Comparison of ENCODE assay signal across 8 mouse cellular contexts in genomic region chr7:27933050-27933799, GRCm38 (mm10). TPM values are rescaled to one million over a fixed set of nuclear protein-coding genes. Genes with fewer than 3 reads are reported as not detected.
DNase-seq lines count a peak whose midpoint lies in the region; ATAC-seq lines count a peak whose summit lies in the region.

No protein-coding gene starts in this region.

- WGBS in midbrain, embryonic 16.5 days = 18% methylated on average over 7 of the region's 7 CpGs

- peak overlapping the region; percentile 7; the same call in 1 of the 2 replicates for H3K4me3 ChIP-seq in midbrain, embryonic 16.5 days (ENCODE audit: low read depth, low read length)

- peak overlapping the region; percentile 22; the same call in 1 of the 2 replicates for H3K9ac ChIP-seq in midbrain, embryonic 16.5 days (ENCODE audit: low read depth, low read length)

- no peaks in the 10 kb centered on the region for H3K27me3 ChIP-seq in midbrain, embryonic 16.5 days (ENCODE audit: control insufficient read depth, insufficient read depth, low read depth, low read length)

- H3K9me3 ChIP-seq in midbrain, embryonic 16.5 days (replicated peaks; ENCODE audit: control insufficient read depth, low read length, poor library complexity, severe bottlenecking) = no peaks in the 10 kb centered on the region

- peak overlapping the region; percentile 45 for H3K4me2 ChIP-seq in midbrain, embryonic 16.5 days (ENCODE audit: low read length)

- H3K27ac ChIP-seq in midbrain, embryonic 16.5 days (ENCODE audit: low read length) = no peak overlapping the region

- peak; percentile 93 for ATAC-seq in inflammation-experienced regulatory T-cells, adult 6 months
- no peak for ATAC-seq in midbrain, embryonic 16.5 days

- H3K36me3 ChIP-seq in midbrain, embryonic 16.5 days (ENCODE audit: control insufficient read depth, insufficient read depth, low read length) = no peaks in the 10 kb centered on the region

- H3K4me1 ChIP-seq in midbrain, embryonic 16.5 days (ENCODE audit: control insufficient read depth, insufficient read depth, low read length) = peaks cover 8% of the 10 kb centered on the region

- DNase-seq in kidney, adult 9 months = peak; percentile 3
- DNase-seq in kidney, adult 8-10 months = no peak
- peak; percentile 49 for DNase-seq in c-Kit-positive CD71-negative TER-119-negative erythroid progenitor cells, embryonic 14.5 days (ENCODE audit: low read depth)
- DNase-seq in layer of hippocampus, postnatal 36 days = no peak
- DNase-seq in right cerebral cortex, postnatal 10 days (ENCODE audit: low spot score in 2 of 2) = no peak
- DNase-seq in urinary bladder, postnatal 4 days (ENCODE audit: low spot score in 2 of 2) = no peak

RNA-seq across cellular contexts. Expression of gene Zfp974, which starts 4.0 kb away (rescaled TPM):
- polyA plus RNA-seq in inflammation-experienced regulatory T-cells, adult 6 months (2017; shearing (Covaris generic)) = 1 to 10 TPM; 3.5 to 9.8 (median 7.0) TPM
- polyA plus RNA-seq in midbrain, embryonic 16.5 days (2015; fragmentation: Nextera tagmentation; extraction: Ambion mirVana) = 16.3 and 17.2 TPM in 2 replicates
- total RNA-seq in layer of hippocampus, postnatal 36 days (2021) = 10 to 100 TPM; 15.2 to 16.0 TPM

RNA-seq across cellular contexts. Expression of gene Zfp780b, which starts 45.7 kb away (rescaled TPM):
- polyA plus RNA-seq in inflammation-experienced regulatory T-cells, adult 6 months (2017; shearing (Covaris generic)) = 10 to 100 TPM; 31.7 to 39.9 (median 33.7) TPM
- polyA plus RNA-seq in midbrain, embryonic 16.5 days (2015; fragmentation: Nextera tagmentation; extraction: Ambion mirVana) = 31.1 and 36.9 TPM in 2 replicates
- total RNA-seq in layer of hippocampus, postnatal 36 days (2021) = 10 to 100 TPM; 21.6 TPM

Comparison
In these comparisons a context has a peak if more than half of its experiments do, and no peak if none do; other contexts are left out.
1. DNase-seq: peak in kidney, adult 9 months (single experiment) and c-Kit-positive CD71-negative TER-119-negative erythroid progenitor cells, embryonic 14.5 days (single experiment); none in kidney, adult 8-10 months (0 of 2), layer of hippocampus, postnatal 36 days (0 of 2), right cerebral cortex, postnatal 10 days (0 of 2) and urinary bladder, postnatal 4 days (0 of 2).